Mouse (Mus musculus) spleen, adult 2 months (tissue): Measurements from ENCODE around the gene Sfmbt1.

Source experiments
- CTCF ChIP-seq: fragments of 200-500 bp; IDR thresholded peaks from 2 replicates; pipeline ENCODE4 v1.5.1; 2011; ENCODE audit warnings: mild to moderate bottlenecking, inconsistent platforms; ENCODE audit not compliant: insufficient read depth, insufficient read length, insufficient replicate concordance; ENCODE audit errors: extremely low read depth
- POLR2A ChIP-seq: fragments of 200-500 bp; IDR thresholded peaks from 2 replicates; pipeline ENCODE4 v1.6.1; 2011; ENCODE audit warnings: low read depth, low read length, inconsistent platforms

DNA sequence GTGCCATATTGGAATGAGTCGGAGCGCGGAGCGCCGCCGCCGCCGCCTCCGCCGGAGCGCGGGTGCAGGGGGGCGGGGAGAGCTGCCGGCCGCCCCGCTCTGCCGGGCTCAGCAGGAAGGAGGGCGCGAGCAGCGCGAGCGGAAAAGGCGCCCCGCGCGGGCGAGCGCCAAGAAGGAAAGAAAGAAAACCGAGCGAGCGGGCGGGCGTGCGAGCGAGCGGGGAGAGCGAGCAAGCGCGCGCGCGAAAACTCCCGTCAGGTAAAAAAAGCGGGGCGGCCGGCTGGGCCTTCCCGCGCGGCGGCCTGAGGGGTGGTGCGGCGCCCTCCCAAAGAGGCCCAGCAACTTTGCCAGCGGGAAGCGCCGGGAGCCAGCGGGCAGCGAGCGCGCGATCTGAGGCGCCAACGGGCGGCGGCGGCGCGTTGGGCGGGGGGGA lies 985 bp downstream of the Sfmbt1 start:
- TF ChIP-seq POLR2A (no peak), CTCF (no peak)
